Mouse (Mus musculus) midbrain, embryonic 15.5 days (tissue): ENCODE measurements at regions not wholly inside any gene's neighbourhood (a gene's known extent, or its start where the extent isn't known, plus 50 kb on each side); places are given as distances from the start of the nearest gene placed in this dataset.

Source experiments
- ATAC-seq: fragments of 200-750 bp; cut with Nextera tagmentation; replicated peaks from 2 replicates; pipeline ENCODE4 v1.8.0; 2017; ENCODE audit warnings: moderate TSS enrichment
- H3K27ac ChIP-seq: fragments of 300-500 bp; sonication (generic); 2 replicates; pipeline ENCODE4 v1.5.1; 2015; ENCODE audit warnings: mild to moderate bottlenecking, inconsistent platforms
- H3K27me3 ChIP-seq: fragments of 300-500 bp; sonication (generic); replicated peaks from 2 replicates; pipeline ENCODE4 v1.6.1; 2015; ENCODE audit warnings: inconsistent platforms
- H3K36me3 ChIP-seq: fragments of 300-500 bp; sonication (generic); replicated peaks from 2 replicates; pipeline ENCODE4 v1.6.1; 2015; ENCODE audit warnings: inconsistent platforms
- H3K4me1 ChIP-seq: fragments of 300-500 bp; sonication (generic); 2 replicates; pipeline ENCODE4 v1.6.1; 2015; ENCODE audit warnings: inconsistent platforms
- H3K4me2 ChIP-seq: fragments of 300-500 bp; sonication (generic); 2 replicates; pipeline ENCODE4 v1.6.1; 2015; ENCODE audit warnings: inconsistent platforms, mild to moderate bottlenecking, moderate library complexity
- H3K4me3 ChIP-seq: fragments of 300-500 bp; sonication (generic); 2 replicates; pipeline ENCODE4 v1.5.1; 2015; ENCODE audit warnings: mild to moderate bottlenecking, inconsistent platforms
- H3K9ac ChIP-seq: fragments of 300-500 bp; sonication (generic); 2 replicates; pipeline ENCODE4 v1.6.1; 2015; ENCODE audit warnings: mild to moderate bottlenecking, inconsistent platforms
- H3K9me3 ChIP-seq: fragments of 300-500 bp; sonication (generic); 2 replicates; pipeline ENCODE4 v1.6.1; 2016; ENCODE audit warnings: inconsistent platforms
- WGBS: fragments of 180-500 bp; shearing (Covaris S2); methylation state at CpG from one replicate; pipeline ENCODE4 v1.1.7; 2015; ENCODE audit warnings: mixed read lengths; 5-methylcytosine and 5-hydroxymethylcytosine counted together

- Histone ChIP-seq H3K9me3 (no peaks in the 10 kb centered on the region), H3K4me3 (no peak overlapping the region), H3K4me1 (peaks cover 11% of the 10 kb centered on the region), H3K27me3 (no peaks in the 10 kb centered on the region), H3K27ac (no peak overlapping the region), H3K36me3 (no peaks in the 10 kb centered on the region), H3K4me2 (no peak overlapping the region), H3K9ac (no peak overlapping the region)
- WGBS, result 50% methylated on average over 2 of the region's 2 CpGs
- ATAC-seq, result no peak; the same call in 1 of the 2 replicates
Observed at GRCm38 (mm10) chr10:111072554-111072909, 62.6 kb upstream of the Zdhhc17 start.

GRCm38 (mm10) chr10:111071805-111072553 is 62.0 kb upstream of the Zdhhc17 start:
- no peak overlapping the region for H3K4me3 ChIP-seq
- H3K36me3 ChIP-seq, result no peaks in the 10 kb centered on the region
- no peak overlapping the region for H3K9ac ChIP-seq
- no peak overlapping the region for H3K27ac ChIP-seq
- WGBS, result 13% methylated on average over 8 of the region's 11 CpGs
- H3K4me2 ChIP-seq, result no peak overlapping the region
- H3K27me3 ChIP-seq, result no peaks in the 10 kb centered on the region
- peaks cover 11% of the 10 kb centered on the region for H3K4me1 ChIP-seq
- peak; percentile 69; the same call in 1 of the 2 replicates for ATAC-seq
- H3K9me3 ChIP-seq, result no peaks in the 10 kb centered on the region

DNA sequence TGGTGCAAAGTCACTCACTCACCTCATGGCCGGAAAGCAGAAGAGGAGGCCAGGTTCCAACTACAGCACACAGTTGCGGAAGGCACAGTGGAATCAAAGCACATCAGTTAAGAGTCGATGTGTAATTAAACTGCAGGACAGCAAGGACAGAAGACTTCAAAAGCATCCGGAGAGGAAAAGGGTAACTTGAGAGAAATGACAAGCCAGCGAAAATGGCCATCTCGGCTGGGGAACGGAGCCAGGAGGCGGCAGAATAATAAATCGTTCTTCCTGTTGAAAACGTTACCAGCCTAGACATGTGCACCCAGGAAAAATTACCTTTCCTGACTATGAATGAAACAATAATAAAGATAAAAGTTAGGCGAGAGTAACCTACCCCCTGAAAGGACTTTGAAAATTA is 56.2 kb upstream of the Zdhhc17 start:
- Histone ChIP-seq H3K27ac (no peak overlapping the region), H3K9ac (no peak overlapping the region), H3K4me1 (no peaks in the 10 kb centered on the region), H3K36me3 (no peaks in the 10 kb centered on the region), H3K4me3 (no peak overlapping the region), H3K4me2 (no peak overlapping the region), H3K27me3 (no peaks in the 10 kb centered on the region), H3K9me3 (no peaks in the 10 kb centered on the region)
- WGBS, result 88% methylated on average over 11 of the region's 11 CpGs
- no peak for ATAC-seq

DNA sequence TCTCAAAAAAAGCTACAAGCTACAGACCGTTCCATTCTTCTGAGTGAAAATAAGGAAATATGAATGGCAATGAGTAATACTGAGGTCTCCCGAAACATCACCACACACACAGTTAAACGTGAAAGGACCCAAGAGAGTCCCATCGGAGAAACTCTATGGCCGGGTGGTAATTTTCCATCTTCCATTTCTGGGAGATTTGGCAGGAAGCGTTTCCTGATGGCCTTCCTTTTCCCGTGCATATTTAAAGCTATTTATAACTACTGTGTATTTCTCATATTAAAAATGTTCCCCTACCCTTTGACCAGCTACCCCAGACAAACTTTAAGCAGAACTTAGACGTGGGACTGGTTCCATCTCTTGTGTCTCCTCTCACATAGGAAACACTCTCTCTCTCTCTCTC is 50.7 kb upstream of the Zdhhc17 start:
- WGBS, result 88% methylated on average over 8 of the region's 8 CpGs
- Histone ChIP-seq H3K27me3 (no peaks in the 10 kb centered on the region), H3K27ac (no peak overlapping the region), H3K4me3 (no peak overlapping the region), H3K9ac (no peak overlapping the region), H3K9me3 (no peaks in the 10 kb centered on the region), H3K4me1 (no peaks in the 10 kb centered on the region), H3K4me2 (no peak overlapping the region), H3K36me3 (no peaks in the 10 kb centered on the region)
- no peak for ATAC-seq
